Mouse (Mus musculus): ENCODE measurements around the gene Eng. TPM values are rescaled to one million over a fixed set of nuclear protein-coding genes. Genes with fewer than 3 reads are reported as not detected.

Eng gene
- total RNA-seq, 2 experiments from 2014 or later: 26.5 to 38.8 TPM

GRCm38 (mm10) chr2:32680051-32680451 is 33.7 kb downstream of the Eng start:
- Histone ChIP-seq H3K4me3 (no peak overlapping the region), H3K27ac (peak overlapping the region; percentile 61)
- DNase-seq: peak; percentile 71

GRCm38 (mm10) chr2:32680961-32681650 is 34.7 kb downstream of the Eng start:
- DNase-seq: no peak
- H3K27ac ChIP-seq: peak overlapping the region; percentile 35; the same call in 1 of the 2 replicates
- intact Hi-C loops (cut with DNase I): no loop called here
- no peak for TF ChIP-seq CTCF (IDR thresholded peaks at IDR 0.05)
- H3K4me3 ChIP-seq: no peak overlapping the region

More at GRCm38 (mm10) chr2:32680051-32680451, 33.7 kb downstream of the Eng start:
- intact Hi-C loops (cut with DNase I): no loop called here
- TF ChIP-seq CTCF (IDR thresholded peaks at IDR 0.05): no peak

- DNase-seq: no peak
- no peak overlapping the region for H3K4me3 ChIP-seq
- intact Hi-C loops (cut with DNase I): no loop called here
- H3K27ac ChIP-seq: peak overlapping the region; percentile 35
- no peak for TF ChIP-seq CTCF (IDR thresholded peaks at IDR 0.05)
These were observed 35.4 kb downstream of the Eng start for GRCm38 (mm10) chr2:32681754-32682153.

GRCm38 (mm10) chr2:32682721-32683417 is 36.5 kb downstream of the Eng start:
- Histone ChIP-seq H3K4me3 (no peak overlapping the region), H3K27ac (peak overlapping the region; percentile 46)
- no peak for TF ChIP-seq CTCF (IDR thresholded peaks at IDR 0.05)
- intact Hi-C loops (cut with DNase I): no loop called here
- peak; percentile 63 for DNase-seq

- intact Hi-C loops (cut with DNase I): no loop called here
- Histone ChIP-seq H3K27ac (peak overlapping the region; percentile 46; the same call in 1 of the 2 replicates), H3K4me3 (no peak overlapping the region)
- TF ChIP-seq CTCF (IDR thresholded peaks at IDR 0.05): no peak
- no peak for DNase-seq
These were observed 37.3 kb downstream of the Eng start for GRCm38 (mm10) chr2:32683701-32684100.

DNA sequence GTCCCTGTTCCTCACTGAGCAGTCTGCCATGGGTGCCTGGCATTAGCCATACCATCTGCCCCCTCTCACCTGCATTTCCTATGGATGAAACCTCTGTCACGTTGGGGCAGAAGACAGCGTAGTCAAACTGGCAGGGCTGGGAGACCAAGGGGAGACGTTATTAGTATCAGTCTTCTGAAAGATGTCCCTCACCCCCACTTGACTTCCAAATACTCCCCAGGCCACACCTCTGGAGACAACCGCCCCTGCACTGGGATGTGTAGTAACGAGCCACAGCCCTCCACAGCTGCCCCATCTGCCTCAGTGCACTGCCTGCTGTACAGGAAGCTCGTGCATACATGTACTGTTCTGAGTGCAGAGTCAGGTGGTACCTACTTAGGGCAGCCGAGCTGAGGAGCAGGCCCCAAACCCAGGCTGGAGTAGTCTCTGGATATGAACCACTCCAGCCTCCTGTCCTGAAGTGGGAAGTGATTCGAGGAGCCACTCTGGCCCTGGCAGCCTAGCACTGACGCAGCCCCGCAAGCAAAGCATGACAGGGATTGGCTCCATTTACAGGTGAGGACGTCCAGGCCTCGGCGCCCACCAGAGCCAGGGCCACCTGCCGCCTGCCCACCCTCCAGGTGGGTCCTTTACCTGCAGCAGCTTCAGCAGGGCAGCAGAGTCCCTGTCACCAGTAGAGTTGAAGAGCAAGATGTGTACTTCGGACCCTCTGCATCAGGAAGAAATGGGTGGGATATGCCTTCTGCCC is 38.5 kb downstream of the Eng start:
- Histone ChIP-seq H3K27ac (no peak overlapping the region), H3K4me3 (no peak overlapping the region)
- TF ChIP-seq CTCF (IDR thresholded peaks at IDR 0.05): no peak
- DNase-seq: no peak
- intact Hi-C loops (cut with DNase I): no loop called here

GRCm38 (mm10) chr2:32685807-32686206 is 39.4 kb downstream of the Eng start:
- Histone ChIP-seq H3K27ac (peak overlapping the region; percentile 49; the same call in 1 of the 2 replicates), H3K4me3 (no peak overlapping the region)
- intact Hi-C loops (cut with DNase I): no loop called here
- DNase-seq: no peak
- TF ChIP-seq CTCF (IDR thresholded peaks at IDR 0.05): no peak

- no peak for TF ChIP-seq CTCF (IDR thresholded peaks at IDR 0.05)
- intact Hi-C loops (cut with DNase I): no loop called here
- DNase-seq: no peak
- no peak overlapping the region for H3K27ac ChIP-seq
- no peak overlapping the region for H3K4me3 ChIP-seq
These were observed 40.2 kb downstream of the Eng start for GRCm38 (mm10) chr2:32686640-32687039.

DNA sequence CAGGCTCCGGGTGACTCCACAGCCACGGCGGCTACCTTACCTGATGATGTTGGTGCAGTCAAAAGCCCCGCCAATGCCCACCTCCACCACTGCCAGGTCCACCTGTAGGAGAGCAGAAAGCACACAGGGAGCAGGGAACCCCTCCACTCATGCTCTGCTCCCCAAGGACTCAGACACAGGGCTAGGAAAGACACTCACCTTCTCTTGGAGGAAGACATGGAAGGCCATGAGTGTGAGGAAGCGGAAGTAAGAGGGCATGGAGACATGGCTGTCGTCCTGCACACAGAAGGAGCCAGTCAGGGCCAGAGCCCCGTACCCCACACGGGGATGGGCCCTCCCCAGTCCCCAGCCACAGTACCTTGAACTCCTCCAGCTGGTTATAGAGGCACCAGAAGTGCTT is 41.2 kb downstream of the Eng start:
- Histone ChIP-seq H3K27ac (no peak overlapping the region), H3K4me3 (no peak overlapping the region)
- TF ChIP-seq CTCF (IDR thresholded peaks at IDR 0.05): no peak
- intact Hi-C loops (cut with DNase I): no loop called here
- no peak for DNase-seq

- intact Hi-C loops (cut with DNase I): loop anchor here (1.0 kb wide), 1 partner anchor 58 kb away; no protein-coding TSS in a partner anchor
- H3K4me3 ChIP-seq: no peak overlapping the region
- 0 out of 2 replicates have a peak overlapping the region, but pooled peaks have one; percentile 17 for H3K27ac ChIP-seq
- DNase-seq: peak; percentile 93
- no peak; the same call in none of the 2 replicates for TF ChIP-seq CTCF (IDR thresholded peaks at IDR 0.05)
These were observed 43.0 kb downstream of the Eng start for GRCm38 (mm10) chr2:32689420-32689819.

- Histone ChIP-seq H3K4me3 (no peak overlapping the region), H3K27ac (peak overlapping the region; percentile 28; the same call in 1 of the 2 replicates)
- no peak for TF ChIP-seq CTCF (IDR thresholded peaks at IDR 0.05)
- intact Hi-C loops (cut with DNase I): no loop called here
- no peak for DNase-seq
These were observed 44.6 kb downstream of the Eng start for GRCm38 (mm10) chr2:32691041-32691440.

DNA sequence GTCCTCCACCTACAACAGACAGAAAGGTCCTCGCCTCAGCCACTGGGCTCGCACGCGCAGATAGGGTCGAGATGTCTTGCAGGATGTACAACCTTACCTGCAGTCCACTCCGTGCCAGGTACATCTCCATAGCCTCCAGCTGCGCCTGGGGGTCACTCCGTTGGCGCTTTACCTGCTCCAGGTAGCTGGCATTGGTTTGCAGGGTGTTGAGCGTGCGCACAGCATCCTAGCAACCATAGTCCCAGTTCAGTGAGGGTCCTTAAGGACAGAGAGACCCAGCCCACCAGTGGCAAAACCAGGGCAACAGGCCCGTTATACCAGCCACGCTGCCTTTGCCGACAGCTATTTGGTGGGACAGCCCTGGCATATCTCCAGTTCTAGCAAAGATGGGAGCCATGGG is 46.1 kb downstream of the Eng start:
- Histone ChIP-seq H3K27ac (peak overlapping the region; percentile 94), H3K4me3 (peak overlapping the region; percentile 92)
- intact Hi-C loops (cut with DNase I): loop anchor here (2.0 kb wide), 1 partner anchor 118 kb away; the partner anchor contains the start of genes 9430097D07Rik and Pip5kl1
- DNase-seq: peak; percentile 48
- no peak for TF ChIP-seq CTCF (IDR thresholded peaks at IDR 0.05)
